Mouse (Mus musculus) midbrain, embryonic 13.5 days (tissue): ENCODE results near the gene Crlf2. TPM values are rescaled to one million over a fixed set of nuclear protein-coding genes. Genes with fewer than 3 reads are reported as not detected.

Experiments
- ATAC-seq: fragments of 200-750 bp; cut with Nextera tagmentation; 2 replicates; pipeline ENCODE4 v1.8.0; 2017; ENCODE audit warnings: mild to moderate bottlenecking, moderate TSS enrichment, moderate library complexity
- H3K27ac ChIP-seq: fragments of 300-500 bp; sonication (generic); 2 replicates; pipeline ENCODE4 v1.5.1; 2015; ENCODE audit warnings: inconsistent platforms, mild to moderate bottlenecking, moderate library complexity
- H3K27me3 ChIP-seq: fragments of 300-500 bp; sonication (generic); 2 replicates; pipeline ENCODE4 v1.6.1; 2015; ENCODE audit warnings: mild to moderate bottlenecking, inconsistent platforms
- H3K36me3 ChIP-seq: fragments of 300-500 bp; sonication (generic); 2 replicates; pipeline ENCODE4 v1.6.1; 2015; ENCODE audit warnings: mild to moderate bottlenecking, inconsistent platforms
- H3K4me1 ChIP-seq: fragments of 300-500 bp; sonication (generic); replicated peaks from 2 replicates; pipeline ENCODE4 v1.6.1; 2015; ENCODE audit warnings: inconsistent platforms
- H3K4me2 ChIP-seq: fragments of 300-500 bp; sonication (generic); replicated peaks from 2 replicates; pipeline ENCODE4 v1.6.1; 2015; ENCODE audit warnings: moderate library complexity, mild to moderate bottlenecking, inconsistent platforms
- H3K4me3 ChIP-seq: fragments of 300-500 bp; sonication (generic); replicated peaks from 2 replicates; pipeline ENCODE4 v1.5.1; 2015; ENCODE audit warnings: mild to moderate bottlenecking, inconsistent platforms
- H3K9ac ChIP-seq: fragments of 300-500 bp; sonication (generic); replicated peaks from 2 replicates; pipeline ENCODE4 v1.6.1; 2015; ENCODE audit warnings: mild to moderate bottlenecking, inconsistent platforms
- H3K9me3 ChIP-seq: fragments of 300-500 bp; sonication (generic); 2 replicates; pipeline ENCODE4 v1.6.1; 2016; ENCODE audit warnings: mild to moderate bottlenecking, inconsistent platforms
- WGBS: fragments of 180-500 bp; shearing (Covaris S2); methylation state at CpG from one replicate; pipeline ENCODE4 v1.1.7; 2015; 5-methylcytosine and 5-hydroxymethylcytosine counted together
- polyA plus RNA-seq: library from polyadenylated mRNA; unstranded; fragments of >200 nt; fragmentation: Nextera tagmentation; extraction: Ambion mirVana; gene quantifications from 2 replicates; pipeline ENCODE4 v1.2.1, GENCODE M21; 2015

The Crlf2 gene
- polyA plus RNA-seq, result 7.7 and 8.9 TPM in 2 replicates

DNA sequence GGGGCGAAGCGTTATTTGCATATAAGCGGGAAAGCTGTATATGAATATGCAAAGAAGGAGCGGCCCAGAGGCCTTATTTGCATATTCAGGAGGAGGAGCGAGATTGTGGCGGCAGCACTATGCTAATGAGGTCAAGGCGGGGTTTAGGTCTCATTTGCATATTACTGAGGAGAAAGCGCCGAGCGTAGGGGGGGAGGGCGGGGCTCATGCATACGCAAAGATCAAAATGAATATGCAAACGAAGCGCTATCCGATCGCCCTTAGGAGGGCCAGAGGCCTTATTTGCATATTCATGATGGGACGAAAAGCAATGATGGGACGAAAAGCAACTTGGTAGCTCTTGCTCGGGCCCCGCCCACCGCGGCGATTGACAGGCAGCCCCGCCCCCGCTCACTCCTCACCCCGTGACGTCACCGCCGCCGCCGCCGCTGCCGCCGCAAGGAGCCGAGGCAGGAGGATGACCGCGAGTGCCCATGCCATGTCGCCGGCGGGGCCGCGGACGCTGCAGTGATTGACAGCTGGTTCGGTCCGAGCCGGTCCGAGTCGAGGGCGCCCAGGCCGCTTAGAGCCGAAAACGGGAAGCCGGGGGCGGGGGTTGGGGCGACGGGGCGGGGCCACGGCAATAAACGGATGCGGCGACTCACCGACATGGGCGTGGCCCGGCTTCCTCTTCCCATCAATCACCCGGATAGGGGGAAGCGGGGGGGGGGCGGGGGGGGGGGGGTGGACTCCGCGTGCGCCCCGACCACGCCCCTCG, at the start of gene Crlf2:
TSS of gene Crlf2 (minus strand) at position 590 of the 757 bp plus-strand sequence.
- Histone ChIP-seq H3K27me3 (no peaks in the 10 kb centered on the region), H3K9ac (peak within 1 kb of the TSS; percentile 61), H3K4me1 (no peaks in the 10 kb centered on the region), H3K36me3 (peaks cover 26% of the 10 kb centered on the region), H3K4me3 (peak within 1 kb of the TSS; percentile 60), H3K9me3 (peaks cover 31% of the 10 kb centered on the region), H3K4me2 (peak within 1 kb of the TSS; percentile 52), H3K27ac (peak within 1 kb of the TSS; percentile 94)
- ATAC-seq, result peak; percentile 32
- WGBS, result under 1% methylated on average over 68 of the region's 73 CpGs

DNA sequence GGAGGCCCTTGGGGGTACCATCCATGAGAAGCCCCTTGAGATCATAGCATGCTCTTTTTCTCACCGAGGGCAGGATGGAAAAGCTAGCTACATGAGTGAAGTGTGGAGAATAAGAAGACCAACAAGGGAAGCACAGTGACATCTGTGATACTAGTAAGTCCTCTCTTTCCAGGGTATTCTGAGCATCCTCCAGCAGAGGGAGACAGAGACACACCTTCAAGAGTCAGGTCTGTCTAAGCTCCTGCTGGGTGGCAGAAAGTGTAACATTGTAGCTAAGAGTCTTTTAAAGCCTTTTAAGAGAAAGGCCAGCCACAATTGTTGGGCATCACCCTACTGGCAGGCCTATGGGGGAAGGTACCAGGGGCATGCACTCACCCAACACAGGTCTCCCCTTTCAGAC, 43.8 kb upstream of the Crlf2 start:
- no peaks in the 10 kb centered on the region for H3K36me3 ChIP-seq
- ATAC-seq, result no peak
- no peak overlapping the region for H3K27ac ChIP-seq
- H3K4me3 ChIP-seq, result no peak overlapping the region
- H3K9ac ChIP-seq, result no peak overlapping the region
- WGBS, result 52% methylated on average over 1 of the region's 1 CpGs
- no peaks in the 10 kb centered on the region for H3K27me3 ChIP-seq
- no peak overlapping the region for H3K4me2 ChIP-seq
- H3K4me1 ChIP-seq, result no peaks in the 10 kb centered on the region
- H3K9me3 ChIP-seq, result peaks cover 16% of the 10 kb centered on the region

DNA sequence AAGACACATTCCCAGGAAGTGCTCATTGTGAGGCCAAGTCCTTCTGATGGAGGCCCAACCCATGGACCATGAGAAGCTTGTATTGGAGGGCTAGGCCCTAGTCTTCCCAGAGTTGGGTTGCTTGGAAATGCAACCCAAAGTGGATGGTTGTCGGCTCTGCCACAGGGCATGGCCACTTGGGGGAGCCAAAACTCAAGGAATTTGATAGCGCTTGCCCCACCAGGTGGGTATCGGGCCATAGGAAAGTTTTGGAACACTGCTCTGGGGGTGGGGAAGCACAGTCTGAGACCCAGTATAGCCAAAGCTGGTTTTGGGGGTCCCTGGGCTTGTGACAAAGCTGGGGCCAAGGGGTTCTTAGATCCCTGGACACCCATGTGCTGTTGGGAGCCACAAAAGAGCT, 42.3 kb upstream of the Crlf2 start:
- 20% methylated on average over 3 of the region's 3 CpGs for WGBS
- no peak overlapping the region for H3K27ac ChIP-seq
- H3K27me3 ChIP-seq, result no peaks in the 10 kb centered on the region
- no peak overlapping the region for H3K9ac ChIP-seq
- no peaks in the 10 kb centered on the region for H3K4me1 ChIP-seq
- no peak overlapping the region for H3K4me3 ChIP-seq
- no peak for ATAC-seq
- peaks cover 28% of the 10 kb centered on the region for H3K9me3 ChIP-seq
- H3K4me2 ChIP-seq, result no peak overlapping the region
- no peaks in the 10 kb centered on the region for H3K36me3 ChIP-seq

GRCm38 (mm10) chr5:109598876-109599275, 40.1 kb upstream of the Crlf2 start:
- no peak for ATAC-seq
- no peaks in the 10 kb centered on the region for H3K4me1 ChIP-seq
- no peaks in the 10 kb centered on the region for H3K36me3 ChIP-seq
- H3K9me3 ChIP-seq, result peaks cover 28% of the 10 kb centered on the region
- H3K4me2 ChIP-seq, result no peak overlapping the region
- H3K27me3 ChIP-seq, result no peaks in the 10 kb centered on the region
- H3K27ac ChIP-seq, result no peak overlapping the region
- H3K4me3 ChIP-seq, result no peak overlapping the region
- H3K9ac ChIP-seq, result no peak overlapping the region

DNA sequence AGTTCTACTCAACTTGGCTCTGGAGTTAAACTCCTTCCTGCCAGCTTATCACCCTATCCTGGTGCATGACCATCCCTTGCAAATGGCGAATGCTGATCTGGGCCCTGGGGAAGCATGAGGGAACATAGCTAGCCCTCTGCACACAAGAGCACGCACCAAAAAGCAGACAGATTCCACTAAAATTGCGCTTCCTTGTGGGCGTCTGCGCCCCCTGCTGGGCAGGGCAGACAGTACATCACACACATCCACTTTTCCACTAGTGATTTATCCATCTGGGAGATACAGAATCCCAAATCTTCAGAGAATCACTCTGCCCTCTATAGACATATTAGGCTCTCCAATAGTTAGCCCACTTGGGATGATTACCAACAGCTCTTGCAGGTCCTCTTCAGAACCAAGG, 37.9 kb upstream of the Crlf2 start:
- WGBS, result 36% methylated on average over 5 of the region's 5 CpGs
- ATAC-seq, result no peak

GRCm38 (mm10) chr5:109562829-109563228, 4.0 kb upstream of the Crlf2 start:
- Histone ChIP-seq H3K4me3 (no peak overlapping the region), H3K4me2 (no peak overlapping the region), H3K27me3 (no peaks in the 10 kb centered on the region), H3K9me3 (0 out of 2 replicates have a peak, but pooled peaks cover 11% of the 10 kb centered on the region), H3K36me3 (no peaks in the 10 kb centered on the region), H3K27ac (no peak overlapping the region), H3K4me1 (no peaks in the 10 kb centered on the region), H3K9ac (no peak overlapping the region)
- WGBS, result 65% methylated on average over 2 of the region's 2 CpGs
- ATAC-seq, result no peak

More for the DNA sequence above, 37.9 kb upstream of the Crlf2 start:
- H3K4me1 ChIP-seq, result no peaks in the 10 kb centered on the region
- no peaks in the 10 kb centered on the region for H3K27me3 ChIP-seq
- H3K9me3 ChIP-seq, result peaks cover 32% of the 10 kb centered on the region
- no peak overlapping the region for H3K27ac ChIP-seq
- H3K36me3 ChIP-seq, result no peaks in the 10 kb centered on the region
- H3K4me2 ChIP-seq, result no peak overlapping the region
- H3K4me3 ChIP-seq, result no peak overlapping the region
- no peak overlapping the region for H3K9ac ChIP-seq

DNA sequence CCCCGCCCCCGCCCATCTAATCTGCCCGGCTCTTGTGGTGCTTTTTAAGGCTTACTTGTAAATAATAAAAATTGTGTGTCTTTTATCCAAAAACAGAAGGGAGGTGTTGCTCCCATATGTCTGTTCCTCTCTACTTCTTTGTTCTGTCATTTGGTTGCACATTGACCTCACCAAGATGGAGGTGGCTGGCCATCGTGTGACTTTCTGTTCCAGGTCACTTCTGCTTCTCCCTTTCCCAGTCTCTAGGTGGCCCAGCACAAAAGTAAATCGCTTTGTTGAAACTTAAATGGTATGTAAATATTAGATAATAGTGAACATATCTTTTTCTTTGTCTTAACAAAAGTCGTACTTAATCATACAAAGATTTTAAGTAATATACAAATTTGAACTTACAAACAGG, 398 bp upstream of the Crlf2 start:
- Histone ChIP-seq H3K9me3 (peaks cover 30% of the 10 kb centered on the region), H3K4me3 (peak overlapping the region; percentile 60), H3K4me2 (peak overlapping the region; percentile 52), H3K36me3 (peaks cover 23% of the 10 kb centered on the region), H3K27me3 (no peaks in the 10 kb centered on the region), H3K27ac (peak overlapping the region; percentile 94), H3K9ac (0 out of 2 replicates have a peak overlapping the region, but pooled peaks have one; percentile 61), H3K4me1 (no peaks in the 10 kb centered on the region)
- WGBS, result 26% methylated on average over 6 of the region's 6 CpGs
- no peak for ATAC-seq

DNA sequence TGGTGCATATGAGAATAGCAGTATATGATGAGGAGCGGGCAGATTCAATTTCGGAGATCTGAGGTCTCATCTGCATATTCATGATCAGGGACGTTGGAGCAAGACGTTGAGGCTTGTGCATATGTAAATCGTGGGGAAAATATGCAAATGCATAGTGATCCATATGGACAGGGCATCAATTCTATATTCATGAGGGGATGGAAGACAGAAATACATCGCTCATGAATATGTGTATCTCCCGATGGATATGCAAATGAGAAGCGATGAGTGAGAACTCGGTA, 730 bp downstream of the Crlf2 start:
- Histone ChIP-seq H3K9me3 (peaks cover 36% of the 10 kb centered on the region), H3K4me3 (peak overlapping the region; percentile 60), H3K27me3 (no peaks in the 10 kb centered on the region), H3K4me1 (no peaks in the 10 kb centered on the region), H3K27ac (peak overlapping the region; percentile 94), H3K4me2 (peak overlapping the region; percentile 52), H3K36me3 (peaks cover 29% of the 10 kb centered on the region), H3K9ac (peak overlapping the region; percentile 34)
- WGBS, result under 1% methylated on average over 9 of the region's 9 CpGs
- no peak; the same call in 1 of the 2 replicates for ATAC-seq

DNA sequence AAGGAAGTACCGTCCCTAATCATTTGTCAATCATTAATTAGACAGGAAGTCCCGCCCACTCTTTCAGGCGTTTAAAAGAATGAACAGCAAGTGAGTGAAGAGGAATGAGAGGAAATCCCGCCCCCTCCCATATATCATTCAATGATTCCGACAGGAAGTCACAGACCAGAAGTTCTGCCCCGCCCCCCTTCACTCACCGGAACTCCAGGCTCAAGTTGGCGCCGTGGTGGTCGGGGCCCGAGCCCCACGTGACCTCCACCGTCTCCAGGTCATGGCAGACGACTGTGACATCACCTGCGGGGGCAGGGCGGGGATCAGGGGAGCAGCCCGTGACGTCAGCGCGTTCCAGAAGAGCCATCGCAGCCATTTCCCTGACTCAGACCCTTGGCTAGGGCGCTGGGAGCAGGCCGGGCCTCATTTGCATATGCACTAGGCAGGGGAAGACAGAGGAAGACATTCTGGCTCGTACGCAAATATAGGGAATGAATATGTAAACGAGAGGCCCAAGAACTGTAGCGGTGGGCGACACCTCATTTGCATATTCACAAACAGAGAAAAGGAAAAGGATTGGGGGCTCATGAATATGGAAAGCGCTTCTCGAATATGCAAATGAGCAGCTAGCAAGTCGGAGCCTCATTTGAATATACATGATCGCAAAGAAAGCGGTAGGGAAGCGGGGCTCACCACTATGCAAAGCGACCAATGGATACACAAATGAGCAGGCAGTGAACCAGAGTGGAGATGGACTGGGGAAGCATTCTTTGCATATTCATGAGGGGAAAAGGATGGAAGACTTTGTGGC, 1.3 kb downstream of the Crlf2 start:
- no peaks in the 10 kb centered on the region for H3K4me1 ChIP-seq
- H3K9ac ChIP-seq, result peak overlapping the region; percentile 34
- under 1% methylated on average over 35 of the region's 35 CpGs for WGBS
- peak overlapping the region; percentile 94 for H3K27ac ChIP-seq
- peak overlapping the region; percentile 52 for H3K4me2 ChIP-seq
- no peaks in the 10 kb centered on the region for H3K27me3 ChIP-seq
- peaks cover 37% of the 10 kb centered on the region for H3K9me3 ChIP-seq
- peak; percentile 81 for ATAC-seq
- H3K4me3 ChIP-seq, result peak overlapping the region; percentile 60
- H3K36me3 ChIP-seq, result peaks cover 29% of the 10 kb centered on the region

DNA sequence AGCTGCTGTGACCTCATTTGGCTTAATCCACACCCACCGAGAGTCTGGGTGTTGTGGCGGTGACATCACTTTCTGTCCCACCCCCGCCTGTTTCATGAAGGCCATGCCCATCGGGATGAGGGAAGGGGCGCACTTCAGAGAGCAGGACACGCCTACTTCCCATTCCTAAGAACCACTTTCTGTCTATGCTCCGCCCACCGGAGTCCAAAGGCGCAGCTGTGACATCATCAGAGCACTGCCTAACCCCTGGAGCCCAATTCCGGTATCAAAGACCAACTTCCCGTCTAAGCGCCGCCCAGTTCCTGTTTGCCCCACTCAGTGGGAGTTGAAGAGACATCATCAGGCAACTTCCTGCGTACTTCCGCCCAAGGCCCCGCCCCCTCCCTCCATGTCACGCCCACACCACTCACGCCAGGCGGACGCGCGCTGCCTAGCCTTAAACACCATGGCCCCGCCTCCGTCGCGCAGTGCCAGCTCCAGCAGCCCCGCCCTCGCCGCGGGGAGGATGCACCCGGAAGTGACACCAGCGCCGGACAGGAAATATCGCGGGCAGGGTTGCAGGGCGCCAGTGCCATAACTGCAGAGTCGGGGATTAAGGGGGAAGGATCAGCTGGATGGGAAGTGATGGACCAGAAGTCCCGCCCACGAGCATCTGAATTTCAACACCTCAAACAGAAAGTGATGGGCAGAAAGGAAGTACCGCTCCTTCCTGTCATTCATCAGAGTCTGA, 2.0 kb downstream of the Crlf2 start:
- peaks cover 29% of the 10 kb centered on the region for H3K36me3 ChIP-seq
- H3K4me2 ChIP-seq, result peak overlapping the region; percentile 52
- H3K27me3 ChIP-seq, result no peaks in the 10 kb centered on the region
- H3K27ac ChIP-seq, result peak overlapping the region; percentile 94
- WGBS, result 5% methylated on average over 40 of the region's 40 CpGs
- ATAC-seq, result peak; percentile 74
- peak overlapping the region; percentile 60 for H3K4me3 ChIP-seq
- peaks cover 39% of the 10 kb centered on the region for H3K9me3 ChIP-seq
- no peaks in the 10 kb centered on the region for H3K4me1 ChIP-seq
- H3K9ac ChIP-seq, result 0 out of 2 replicates have a peak overlapping the region, but pooled peaks have one; percentile 1

GRCm38 (mm10) chr5:109555676-109556571, 2.9 kb downstream of the Crlf2 start:
- Histone ChIP-seq H3K9ac (no peak overlapping the region), H3K27me3 (no peaks in the 10 kb centered on the region), H3K4me1 (no peaks in the 10 kb centered on the region), H3K4me2 (peak overlapping the region; percentile 52), H3K36me3 (peaks cover 29% of the 10 kb centered on the region), H3K9me3 (peaks cover 47% of the 10 kb centered on the region), H3K4me3 (peak overlapping the region; percentile 60), H3K27ac (peak overlapping the region; percentile 94)
- 78% methylated on average over 54 of the region's 54 CpGs for WGBS
- ATAC-seq, result peak; percentile 26; the same call in 1 of the 2 replicates
